Mouse (Mus musculus): ENCODE results near the gene Plch2. TPM values are rescaled to one million over a fixed set of nuclear protein-coding genes. Genes with fewer than 3 reads are reported as not detected.

Gene Plch2
- total RNA-seq, 1 experiment from 2014 or later, result not detected

DNA sequence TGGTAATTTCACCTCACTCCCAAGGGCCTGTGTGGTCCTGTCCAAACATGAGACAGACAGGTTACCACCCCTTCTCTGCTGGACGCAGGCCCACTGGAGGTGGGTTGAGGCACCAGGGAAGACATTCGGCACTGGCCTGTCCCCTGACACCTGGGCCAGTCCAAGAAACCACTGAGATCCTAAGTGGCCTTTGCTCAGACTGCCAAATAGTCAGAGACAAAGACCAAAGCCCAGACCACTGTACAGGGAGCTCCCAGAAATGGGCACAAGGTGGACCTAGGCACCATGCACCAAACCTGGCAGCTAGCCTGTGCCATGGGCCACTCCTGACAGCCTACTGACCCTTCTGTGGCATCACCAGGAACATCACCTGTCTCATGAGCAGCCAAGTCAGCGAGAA, 47.4 kb downstream of the Plch2 start:
- ATAC-seq (ENCODE audit: extremely low read depth, insufficient number of reproducible peaks, low FRiP score, poor library complexity, severe bottlenecking), result no peak

DNA sequence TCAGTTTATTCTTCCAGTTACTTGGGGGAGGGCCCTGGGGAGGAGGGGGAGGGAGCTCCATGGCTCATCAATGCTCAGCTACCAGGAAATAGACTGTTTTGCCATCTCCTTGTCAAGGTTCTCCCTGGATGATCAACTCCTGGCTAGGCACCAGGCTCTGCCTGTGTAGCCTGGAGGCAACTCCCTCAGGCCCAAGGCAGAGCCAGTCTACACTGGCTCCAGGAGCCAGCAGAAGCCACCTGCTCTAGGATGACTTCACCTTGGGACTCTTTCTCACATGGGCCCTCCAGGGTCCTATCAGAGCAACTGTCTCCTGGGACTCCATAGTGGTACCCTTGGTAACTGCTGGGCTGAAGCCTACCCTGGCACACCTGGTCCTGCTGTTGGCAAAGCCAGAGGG, 48.5 kb downstream of the Plch2 start:
- no peak for ATAC-seq (ENCODE audit: extremely low read depth, insufficient number of reproducible peaks, low FRiP score, poor library complexity, severe bottlenecking)

DNA sequence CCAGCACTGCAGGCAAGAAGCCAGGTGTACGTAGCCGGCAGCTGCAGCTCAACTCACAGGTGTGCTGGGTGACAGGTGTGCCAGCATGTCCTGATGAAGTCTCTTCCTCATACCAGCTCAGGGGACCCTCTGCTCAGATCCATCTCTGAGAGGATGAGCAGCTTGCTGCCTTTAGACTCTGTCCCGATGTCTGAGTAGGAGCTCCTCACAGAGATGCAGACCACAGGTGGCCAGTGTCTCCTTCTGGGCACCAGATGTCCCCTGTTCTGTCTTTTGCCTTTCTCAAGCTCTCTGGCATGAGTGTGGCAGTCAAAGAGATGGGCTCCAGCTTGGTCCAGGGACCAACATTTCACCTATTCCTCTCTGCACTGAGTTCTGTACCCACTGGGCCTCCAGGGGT, 48.9 kb downstream of the Plch2 start:
- ATAC-seq (ENCODE audit: extremely low read depth, insufficient number of reproducible peaks, low FRiP score, poor library complexity, severe bottlenecking), result no peak

DNA sequence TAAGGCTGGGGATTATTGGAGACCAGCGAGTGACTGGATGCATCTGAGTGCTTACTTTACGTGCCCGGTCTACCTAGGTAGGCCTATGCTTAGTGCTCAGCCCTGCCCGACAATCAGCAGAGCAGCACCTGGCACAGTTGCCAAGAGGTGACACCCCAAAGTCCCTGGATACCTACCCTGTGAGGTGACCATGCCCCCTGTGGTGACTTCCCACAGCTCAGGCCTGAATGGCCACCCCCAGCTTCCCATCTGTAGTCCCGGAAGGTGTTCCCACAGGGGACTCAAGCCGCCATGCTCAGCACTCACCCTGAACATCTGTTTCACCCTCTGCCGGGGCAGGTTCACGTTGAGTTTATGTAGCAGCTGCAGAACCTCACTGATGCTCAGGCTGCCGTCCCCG, 50.3 kb downstream of the Plch2 start:
- no peak for ATAC-seq (ENCODE audit: extremely low read depth, insufficient number of reproducible peaks, low FRiP score, poor library complexity, severe bottlenecking)

DNA sequence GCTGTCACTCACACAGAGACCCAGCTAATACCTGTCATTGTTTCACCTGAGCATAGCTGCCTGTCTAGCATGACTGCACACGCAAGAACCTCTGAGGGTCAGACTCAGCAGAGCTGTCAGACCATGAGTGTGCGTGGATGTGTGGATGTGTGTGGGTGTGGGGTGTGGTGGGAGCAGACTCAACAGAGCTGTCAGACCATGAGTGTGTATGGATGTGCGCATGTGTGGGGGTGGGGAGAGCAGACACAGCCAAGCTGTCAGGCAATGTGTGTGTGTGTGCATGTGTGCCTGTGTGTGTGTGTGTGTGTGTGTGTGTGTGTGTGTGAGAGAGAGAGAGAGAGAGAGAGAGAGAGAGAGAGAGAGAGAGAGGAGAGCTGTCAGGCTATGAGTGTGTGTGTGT, 51.3 kb downstream of the Plch2 start:
- ATAC-seq (ENCODE audit: extremely low read depth, insufficient number of reproducible peaks, low FRiP score, poor library complexity, severe bottlenecking), result no peak

DNA sequence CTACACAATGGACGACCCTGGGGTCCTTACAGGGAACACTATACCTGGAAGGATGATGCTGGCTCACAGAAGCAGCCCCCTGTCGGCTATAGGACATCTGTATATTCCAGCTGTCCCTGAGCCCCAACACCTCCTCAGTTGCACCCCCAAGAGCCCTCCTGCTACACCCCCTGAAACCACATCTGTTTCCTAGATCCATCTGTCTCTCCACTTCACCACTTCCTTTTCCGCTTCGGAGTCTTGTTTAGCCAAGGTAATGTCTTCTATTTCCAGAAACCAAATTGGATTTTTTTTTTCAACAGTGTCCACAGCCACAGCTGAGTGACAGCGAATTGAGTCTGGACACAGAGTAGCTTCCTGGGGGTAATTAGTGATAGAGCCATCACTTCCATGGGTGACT, 57.2 kb downstream of the Plch2 start:
- no peak for ATAC-seq (ENCODE audit: extremely low read depth, insufficient number of reproducible peaks, low FRiP score, poor library complexity, severe bottlenecking)

DNA sequence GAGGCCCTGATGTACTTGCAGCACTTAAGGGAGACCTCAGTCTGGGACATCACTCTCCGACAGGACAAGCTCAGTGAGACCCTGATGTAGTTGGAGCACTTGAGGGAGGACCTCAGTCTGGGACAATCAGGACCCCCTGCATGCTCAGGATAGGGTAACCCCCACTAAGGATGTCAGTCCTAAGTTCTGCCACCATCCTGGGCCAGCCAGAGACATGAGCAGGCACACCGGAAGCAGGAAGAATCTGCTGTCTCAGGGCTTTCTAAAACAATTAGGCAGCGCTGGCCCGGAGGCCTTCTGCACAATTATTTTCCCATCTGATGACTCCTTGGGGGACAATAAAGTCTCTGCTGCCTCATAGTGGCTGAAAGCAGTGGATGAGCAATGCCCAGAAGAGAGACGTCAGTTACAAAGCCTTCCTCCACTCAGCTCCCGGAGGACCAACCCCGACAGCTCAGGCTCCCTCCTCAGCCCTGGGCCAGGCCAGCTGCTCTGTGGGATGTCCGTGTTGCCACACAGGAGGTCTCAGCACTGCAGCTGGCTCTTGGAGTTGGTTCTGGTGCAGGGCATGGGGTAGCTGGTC, 59.9 kb downstream of the Plch2 start:
- ATAC-seq (ENCODE audit: extremely low read depth, insufficient number of reproducible peaks, low FRiP score, poor library complexity, severe bottlenecking), result no peak

DNA sequence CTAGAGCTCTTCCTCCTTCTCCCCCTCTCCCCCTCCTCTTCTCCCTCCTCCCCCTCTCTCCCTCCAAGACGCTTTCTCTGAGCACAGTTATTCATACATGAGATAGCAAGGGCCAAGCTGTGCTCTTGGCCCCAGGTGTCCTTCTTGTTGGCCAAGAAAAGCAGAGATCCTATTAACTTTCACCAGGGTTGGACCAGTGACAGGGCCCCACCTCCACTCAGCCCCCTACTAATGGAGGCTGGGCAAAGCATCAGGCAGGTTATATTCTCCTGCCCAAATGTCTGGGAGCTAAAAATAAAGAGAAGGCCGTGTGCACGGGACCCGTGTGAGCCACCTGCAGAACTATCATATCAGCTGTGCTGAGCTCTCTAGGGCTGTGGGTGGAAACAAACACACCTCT, 61.7 kb downstream of the Plch2 start:
- ATAC-seq (ENCODE audit: extremely low read depth, insufficient number of reproducible peaks, low FRiP score, poor library complexity, severe bottlenecking), result no peak

DNA sequence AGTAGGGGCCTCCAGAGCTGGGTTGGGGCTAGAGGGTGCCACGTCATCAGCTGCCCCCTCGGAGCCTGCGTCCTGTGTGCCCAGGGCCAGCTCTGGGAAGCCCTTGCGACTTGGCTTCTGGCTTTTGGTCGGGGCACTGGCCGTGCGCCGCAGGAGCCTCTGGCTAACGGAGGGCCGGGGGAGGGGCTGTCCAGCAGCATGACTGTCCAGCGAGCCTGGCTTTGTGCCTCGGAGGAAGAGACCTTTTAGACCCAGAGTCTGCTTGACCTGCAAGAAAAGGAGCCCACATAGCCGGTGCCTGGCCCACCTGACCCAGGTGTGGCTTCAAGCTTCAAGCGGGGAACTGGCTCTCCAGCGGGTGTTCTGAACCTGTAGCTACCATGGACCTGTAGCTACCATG, 69.8 kb downstream of the Plch2 start:
- ATAC-seq (ENCODE audit: extremely low read depth, insufficient number of reproducible peaks, low FRiP score, poor library complexity, severe bottlenecking), result no peak

DNA sequence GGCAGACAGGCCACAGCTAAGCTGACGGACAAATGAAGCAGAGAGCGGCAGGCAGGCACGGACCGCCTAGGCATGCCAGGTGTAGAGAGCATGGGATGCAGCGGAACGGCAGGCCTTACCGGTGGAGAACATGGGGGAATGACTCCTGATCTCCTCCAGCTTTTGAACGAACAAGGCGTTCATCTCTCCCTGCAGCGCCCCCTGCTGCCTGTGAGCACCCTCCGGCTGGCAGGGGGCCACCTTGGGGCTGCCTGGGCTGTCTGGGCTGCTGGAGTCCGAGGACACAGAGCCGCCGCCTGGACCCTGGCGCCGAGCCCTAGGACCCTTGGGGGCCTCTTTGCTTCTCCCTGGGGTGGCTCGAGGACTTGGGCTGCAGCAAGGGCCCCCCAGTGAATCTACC, 70.5 kb downstream of the Plch2 start:
- ATAC-seq (ENCODE audit: extremely low read depth, insufficient number of reproducible peaks, low FRiP score, poor library complexity, severe bottlenecking), result no peak

DNA sequence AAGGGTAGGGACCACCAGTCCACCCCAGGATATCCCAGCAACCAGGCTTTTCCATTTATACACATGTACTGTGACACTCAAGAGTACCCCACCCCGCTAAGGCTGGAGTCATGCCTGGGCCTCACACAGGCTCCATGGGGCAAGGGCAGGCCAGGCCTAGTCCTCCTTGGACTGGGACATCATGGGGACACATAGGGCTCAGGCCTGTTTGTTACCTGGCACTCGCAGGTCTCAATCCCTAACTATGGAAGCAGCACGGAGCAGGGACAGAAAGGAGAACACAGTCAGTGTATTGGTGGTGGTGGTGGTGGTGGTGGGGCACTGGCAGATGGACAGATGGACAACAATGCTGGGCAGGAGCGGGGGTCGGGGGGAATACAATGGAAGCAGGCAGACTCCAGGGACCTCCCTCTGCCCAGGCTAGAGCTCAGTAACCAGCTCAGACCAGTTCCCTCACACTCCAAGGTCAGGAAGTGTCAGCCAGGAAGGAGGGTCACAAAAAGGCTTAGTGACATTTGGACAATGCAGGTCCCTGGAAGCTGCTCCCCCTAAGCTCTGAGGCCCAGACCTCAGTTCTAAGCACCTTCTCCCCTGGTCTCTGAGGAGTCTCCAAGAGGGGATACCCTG, 71.3 kb downstream of the Plch2 start:
- ATAC-seq (ENCODE audit: extremely low read depth, insufficient number of reproducible peaks, low FRiP score, poor library complexity, severe bottlenecking), result no peak

DNA sequence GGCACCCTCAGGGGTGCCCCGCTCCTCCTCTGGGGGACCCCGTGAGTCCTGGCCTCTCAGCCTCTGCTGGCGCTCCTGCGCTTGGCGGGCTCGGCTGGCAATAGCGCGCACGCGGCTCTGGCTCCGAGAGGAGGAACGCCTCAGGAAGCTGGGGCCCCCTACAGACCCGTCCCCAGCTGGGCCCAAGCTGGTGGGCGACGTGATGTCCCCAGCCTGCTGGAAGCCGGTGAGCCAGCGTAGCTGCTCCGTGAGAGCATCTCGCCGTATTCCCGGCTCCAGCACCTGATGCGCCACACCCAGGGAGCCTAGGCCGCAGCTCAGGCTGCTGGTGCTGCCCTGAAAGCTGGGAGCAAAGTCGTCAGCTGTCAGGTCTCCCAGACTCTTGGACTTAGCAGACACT, 72.8 kb downstream of the Plch2 start:
- no peak for ATAC-seq (ENCODE audit: extremely low read depth, insufficient number of reproducible peaks, low FRiP score, poor library complexity, severe bottlenecking)

DNA sequence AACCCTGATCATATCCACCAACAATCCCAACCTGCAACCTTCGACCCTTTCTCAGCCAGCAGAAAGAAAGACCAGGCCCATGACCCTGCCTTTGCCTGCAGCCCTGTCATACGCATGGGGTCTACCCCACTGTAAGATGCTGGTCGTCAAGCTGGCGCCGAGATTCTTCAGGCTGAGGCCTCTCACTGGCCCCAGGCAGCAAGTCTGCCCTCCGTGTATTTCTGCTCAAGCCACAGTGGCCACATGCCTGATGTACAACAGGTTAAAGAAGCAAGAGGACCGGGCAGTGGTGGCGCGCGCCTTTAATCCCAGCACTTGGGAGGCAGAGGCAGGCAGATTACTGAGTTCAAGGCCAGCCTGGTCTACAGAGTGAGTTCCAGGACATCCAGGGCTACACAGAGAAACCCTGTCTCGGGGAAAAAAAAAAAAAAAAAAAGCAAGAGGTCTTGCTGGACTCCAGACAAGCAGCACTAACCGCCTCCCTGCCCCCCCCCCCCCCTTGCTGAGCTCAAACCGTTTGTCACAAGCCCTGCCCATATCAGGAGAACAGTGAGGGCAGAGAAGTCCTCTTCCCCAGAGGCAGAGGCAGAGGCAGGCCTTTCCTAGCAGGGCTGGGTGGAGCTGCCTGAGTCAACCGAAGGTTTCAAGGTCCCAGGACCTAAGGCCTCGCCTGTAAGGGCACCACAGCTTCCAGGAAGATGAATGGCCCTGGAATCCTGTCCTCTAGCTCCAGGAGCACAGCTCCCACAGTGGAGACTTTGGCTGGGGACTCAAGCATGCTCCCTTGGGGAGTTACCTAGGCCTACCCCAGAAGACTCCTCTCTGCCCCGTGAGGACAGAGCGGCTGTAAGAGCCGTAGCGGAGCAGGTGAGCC, 74.1 kb downstream of the Plch2 start:
- no peak for ATAC-seq (ENCODE audit: extremely low read depth, insufficient number of reproducible peaks, low FRiP score, poor library complexity, severe bottlenecking)

DNA sequence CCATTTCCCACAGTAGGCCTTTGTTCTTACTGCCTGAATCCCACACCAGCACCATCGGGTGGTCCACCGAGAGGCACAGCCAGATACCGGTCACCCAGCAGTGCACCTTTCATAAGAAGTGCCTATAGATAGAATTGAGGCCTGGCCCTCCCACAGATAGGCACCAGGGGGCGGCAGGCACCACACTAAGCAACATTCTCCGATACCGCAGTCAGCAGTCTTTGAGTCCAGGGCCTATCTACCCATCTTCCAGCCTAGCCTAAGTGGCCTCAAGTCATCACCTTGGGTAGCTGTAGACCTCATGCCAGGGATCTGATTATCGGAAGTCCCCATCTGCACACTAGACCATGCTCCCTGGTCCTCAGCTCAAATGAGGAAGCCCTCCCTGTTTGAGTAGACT, 75.1 kb downstream of the Plch2 start:
- no peak for ATAC-seq (ENCODE audit: extremely low read depth, insufficient number of reproducible peaks, low FRiP score, poor library complexity, severe bottlenecking)

DNA sequence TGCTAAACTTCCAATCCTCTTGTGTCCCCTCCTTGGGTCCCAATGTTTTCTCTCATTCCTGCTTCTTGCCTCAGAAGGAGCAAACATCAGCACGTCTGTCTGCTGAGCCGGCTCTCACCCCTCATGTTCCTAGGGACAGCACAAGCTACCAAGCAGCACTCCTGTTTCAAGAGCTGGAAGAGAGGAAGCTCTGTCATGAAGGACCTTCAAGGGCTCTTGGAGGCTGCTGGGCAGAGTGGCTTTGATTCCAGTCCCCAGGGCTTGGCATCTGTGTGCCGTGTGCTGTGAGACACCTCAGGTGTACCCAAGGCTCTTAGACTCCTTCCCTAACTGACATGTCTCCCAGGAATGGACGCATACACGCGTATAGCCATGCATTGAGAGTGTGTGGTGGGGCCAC, 75.5 kb downstream of the Plch2 start:
- ATAC-seq (ENCODE audit: extremely low read depth, insufficient number of reproducible peaks, low FRiP score, poor library complexity, severe bottlenecking), result no peak

DNA sequence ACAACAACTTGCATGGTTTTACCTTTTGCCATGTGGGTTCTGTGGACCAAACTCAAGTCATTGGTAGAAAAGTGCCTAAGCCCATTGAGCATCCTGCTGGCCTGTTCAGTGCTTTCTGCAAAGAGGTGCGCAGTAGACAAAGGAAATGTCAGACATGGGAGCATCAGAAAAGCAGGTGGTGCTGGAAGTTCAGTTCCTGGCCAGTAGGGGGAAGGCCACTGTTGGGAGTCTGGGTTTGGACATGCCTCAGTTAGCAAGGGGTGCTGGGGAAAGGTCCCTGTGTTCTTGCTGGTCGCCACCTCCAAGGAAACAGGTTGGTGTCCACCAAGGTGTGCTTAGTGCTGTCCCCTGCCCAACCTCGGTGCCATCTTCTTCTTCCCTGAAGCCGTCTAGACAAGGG, 76.5 kb downstream of the Plch2 start:
- ATAC-seq (ENCODE audit: extremely low read depth, insufficient number of reproducible peaks, low FRiP score, poor library complexity, severe bottlenecking), result no peak

DNA sequence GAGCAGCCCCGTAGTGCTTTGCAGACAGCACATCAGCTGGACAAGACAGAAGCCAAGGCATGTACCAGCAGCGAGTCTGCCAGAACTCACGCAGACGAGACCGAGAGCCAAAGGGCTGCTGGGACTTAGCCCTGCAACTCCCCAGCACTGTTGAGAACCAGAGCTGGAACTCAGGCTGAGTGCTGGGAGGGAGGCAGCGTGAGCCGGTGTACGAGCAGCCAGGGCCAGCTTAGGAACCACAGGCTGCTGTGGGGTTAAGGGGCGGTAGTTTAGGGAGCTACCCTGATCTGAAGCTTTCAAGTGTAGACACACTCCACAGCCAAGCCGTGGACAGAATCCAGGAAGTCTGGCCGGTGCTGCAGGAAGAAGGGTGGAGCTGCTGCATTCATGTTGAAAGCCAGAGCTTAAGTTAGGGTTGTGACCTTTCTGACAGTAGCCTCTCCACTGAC, 82.4 kb downstream of the Plch2 start:
- ATAC-seq (ENCODE audit: extremely low read depth, insufficient number of reproducible peaks, low FRiP score, poor library complexity, severe bottlenecking), result no peak

DNA sequence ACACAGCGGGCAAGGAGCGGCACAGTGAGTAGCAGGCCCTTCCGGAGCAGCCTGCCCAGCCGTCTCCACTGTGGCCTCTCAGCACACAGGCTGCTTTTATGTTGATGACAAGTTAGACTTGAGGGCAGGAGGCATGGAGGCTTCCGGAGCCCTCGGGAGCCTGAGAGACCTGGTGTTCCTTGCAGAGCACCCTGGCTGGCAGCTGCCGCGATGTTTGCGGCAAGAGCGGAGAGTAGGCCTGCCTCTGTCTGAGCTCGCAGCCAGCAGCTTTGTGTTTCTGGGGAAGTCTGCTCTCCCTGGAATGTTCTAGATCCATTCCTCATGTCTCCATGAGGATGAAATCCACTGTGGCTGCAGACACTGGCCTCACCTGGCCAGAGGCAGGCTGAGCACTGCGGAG, 84.0 kb downstream of the Plch2 start:
- ATAC-seq (ENCODE audit: extremely low read depth, insufficient number of reproducible peaks, low FRiP score, poor library complexity, severe bottlenecking), result no peak

DNA sequence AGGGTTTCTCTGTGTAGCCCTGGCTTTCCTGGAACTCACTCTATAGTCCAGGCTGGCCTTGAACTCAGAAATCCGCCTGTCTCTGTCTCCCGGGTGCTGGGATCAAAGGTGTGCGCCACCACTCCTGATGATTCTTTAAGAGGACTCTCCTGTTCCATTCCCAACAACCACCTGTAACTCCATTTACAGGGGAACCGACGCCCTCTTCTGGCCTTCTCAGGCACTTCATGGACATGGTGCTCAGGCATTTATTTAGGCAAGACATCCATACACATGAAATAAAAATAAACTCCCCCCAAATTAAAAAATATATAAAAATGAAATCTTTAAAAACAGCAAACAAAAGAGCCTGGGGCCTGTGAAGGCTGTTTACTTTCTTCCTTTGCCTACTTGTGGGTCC, 89.4 kb downstream of the Plch2 start:
- no peak for ATAC-seq (ENCODE audit: extremely low read depth, insufficient number of reproducible peaks, low FRiP score, poor library complexity, severe bottlenecking)

DNA sequence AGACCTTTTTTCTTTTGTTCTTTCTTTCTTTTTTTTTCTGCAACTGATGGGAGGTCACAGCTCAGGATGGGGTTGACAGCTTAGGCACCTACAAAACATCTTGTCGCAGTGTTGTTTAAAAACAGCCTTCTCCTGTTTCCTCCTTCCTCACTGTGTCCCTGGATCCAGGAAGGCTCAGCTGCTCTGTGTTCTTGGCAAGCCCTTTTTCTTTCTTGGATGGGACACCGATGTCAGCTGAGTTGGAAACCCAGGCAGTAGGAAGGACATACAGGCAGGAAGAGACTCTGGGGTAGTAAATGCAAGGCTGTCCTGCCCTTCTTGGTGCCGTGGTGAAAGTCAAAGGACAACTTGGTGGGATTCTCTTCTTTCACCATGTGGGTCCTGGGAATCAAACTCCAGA, 90.7 kb downstream of the Plch2 start:
- no peak for ATAC-seq (ENCODE audit: extremely low read depth, insufficient number of reproducible peaks, low FRiP score, poor library complexity, severe bottlenecking)
